ENCODE assay signal across 17 mouse cellular contexts in genomic region chr15:9713707-9714106, GRCm38 (mm10). TPM values are rescaled to one million over a fixed set of nuclear protein-coding genes. Genes with fewer than 3 reads are reported as not detected.
"Had no signal": no experiment of that assay in that cellular context is flagged by ENCODE, and none has a peak within 500 bp of the region (broad histone marks: within the 10 kb centered on the region; RNA-seq: fewer than 3 reads in every experiment).

No protein-coding gene starts in this region.

- H3K27ac ChIP-seq: neural tube, embryonic 15.5 days; stomach, embryonic 15.5 days; stomach, postnatal 0 days had no signal

- H3K4me3 ChIP-seq: neural tube, embryonic 15.5 days; stomach, embryonic 15.5 days had no signal

- H3K9me3 ChIP-seq: neural tube, embryonic 15.5 days; stomach, embryonic 15.5 days had no signal

- DNase-seq: retina, postnatal 1 day; right cerebral cortex, adult 18-20 months; right cerebral cortex, postnatal 14 days; right cerebral cortex, postnatal 25 days; right cerebral cortex, postnatal 4 days; spleen, adult 18-20 months; thymus, adult 18-20 months; thymus, adult 2 months; thymus, postnatal 14 days; thymus, postnatal 25 days; thymus, postnatal 36 days; thymus, postnatal 4 days had no signal

- H3K4me1 ChIP-seq: neural tube, embryonic 15.5 days; stomach, embryonic 15.5 days had no signal

- H3K27me3 ChIP-seq: neural tube, embryonic 15.5 days; stomach, embryonic 15.5 days had no signal

- H3K9ac ChIP-seq: neural tube, embryonic 15.5 days; stomach, embryonic 15.5 days had no signal

- H3K36me3 ChIP-seq: neural tube, embryonic 15.5 days; stomach, embryonic 15.5 days had no signal

- H3K4me2 ChIP-seq: neural tube, embryonic 15.5 days; stomach, embryonic 15.5 days had no signal

RNA-seq across cellular contexts. Expression of gene Spef2, which starts 35.0 kb away (rescaled TPM):
- polyA plus RNA-seq: small intestine, adult 2 months; stomach, embryonic 14.5 days had no signal
